ENCODE assay signal across 15 mouse cellular contexts in genomic region chr17:25082887-25083286, GRCm38 (mm10). TPM values are rescaled to one million over a fixed set of nuclear protein-coding genes. Genes with fewer than 3 reads are reported as not detected.
DNase-seq lines count a peak whose midpoint lies in the region; ATAC-seq and TF ChIP-seq lines count a peak whose summit lies in the region.
"Had no signal": no experiment of that assay in that cellular context is flagged by ENCODE, and none has a peak within 500 bp of the region (broad histone marks: within the 10 kb centered on the region; RNA-seq: fewer than 3 reads in every experiment).

No protein-coding gene starts in this region.

- WGBS in hindbrain, embryonic 11.5 days: 61% methylated on average over 3 of the region's 3 CpGs
- WGBS in hindbrain, embryonic 13.5 days: 76% methylated on average over 3 of the region's 3 CpGs
- WGBS in spleen, adult 2 months: 89% methylated on average over 3 of the region's 3 CpGs
- WGBS in limb, embryonic 10.5 days: 40% methylated on average over 3 of the region's 3 CpGs

- no peaks in the 10 kb centered on the region for H3K9me3 ChIP-seq in hindbrain, embryonic 11.5 days (ENCODE audit: control insufficient read depth, low read length)
- H3K9me3 ChIP-seq in hindbrain, embryonic 13.5 days: no peaks in the 10 kb centered on the region
- H3K9me3 ChIP-seq in limb, embryonic 10.5 days (replicated peaks): no peaks in the 10 kb centered on the region
- H3K9me3 ChIP-seq: megakaryocyte, embryonic 14.5 days had no signal

- no peak overlapping the region for H3K9ac ChIP-seq in hindbrain, embryonic 11.5 days (ENCODE audit: low read depth, low read length)
- H3K9ac ChIP-seq in hindbrain, embryonic 13.5 days: no peak overlapping the region

- H3K4me3 ChIP-seq in hindbrain, embryonic 11.5 days (ENCODE audit: low read depth, low read length): no peak overlapping the region
- no peak overlapping the region for H3K4me3 ChIP-seq in hindbrain, embryonic 13.5 days
- no peak overlapping the region for H3K4me3 ChIP-seq in spleen, adult 2 months (ENCODE audit: extremely low read depth, insufficient read depth, insufficient read length)
- 0 out of 2 replicates have a peak overlapping the region, but pooled peaks have one; percentile 26 for H3K4me3 ChIP-seq in limb, embryonic 10.5 days
- H3K4me3 ChIP-seq: megakaryocyte, embryonic 14.5 days had no signal

- ATAC-seq in hindbrain, embryonic 11.5 days (ENCODE audit: low FRiP score): no peak
- ATAC-seq in hindbrain, embryonic 13.5 days (ENCODE audit: low FRiP score): no peak
- ATAC-seq: forebrain, embryonic 14.5 days had no signal

- no peak for TF ChIP-seq CTCF in spleen, adult 2 months (IDR thresholded peaks at IDR 0.05; ENCODE audit: extremely low read depth, insufficient read depth, insufficient read length, insufficient replicate concordance)

- TF ChIP-seq POLR2A in spleen, adult 2 months (IDR thresholded peaks at IDR 0.05; ENCODE audit: low read depth, low read length): no peak

- no peaks in the 10 kb centered on the region for H3K4me1 ChIP-seq in hindbrain, embryonic 11.5 days (replicated peaks; ENCODE audit: control insufficient read depth, insufficient read depth, low read length)
- peaks cover 13% of the 10 kb centered on the region for H3K4me1 ChIP-seq in hindbrain, embryonic 13.5 days (replicated peaks)
- H3K4me1 ChIP-seq in spleen, adult 2 months (ENCODE audit: control insufficient read depth, insufficient read depth, insufficient read length): no peaks in the 10 kb centered on the region
- H3K4me1 ChIP-seq in limb, embryonic 10.5 days: peaks cover 68% of the 10 kb centered on the region

- intact Hi-C loops in left cerebral cortex, postnatal 36 days (cut with DNase I): loop anchor here (5.0 kb wide), 1 partner anchor 41 kb away; no protein-coding TSS in a partner anchor

- H3K4me2 ChIP-seq in hindbrain, embryonic 11.5 days (replicated peaks; ENCODE audit: low read depth, low read length): no peak overlapping the region
- H3K4me2 ChIP-seq in hindbrain, embryonic 13.5 days: no peak overlapping the region

- H3K27me3 ChIP-seq in hindbrain, embryonic 11.5 days (ENCODE audit: control insufficient read depth, insufficient read depth, low read length): no peaks in the 10 kb centered on the region
- H3K27me3 ChIP-seq in hindbrain, embryonic 13.5 days: no peaks in the 10 kb centered on the region
- no peaks in the 10 kb centered on the region for H3K27me3 ChIP-seq in spleen, adult 2 months (ENCODE audit: control insufficient read depth, insufficient read depth, low read length)
- no peaks in the 10 kb centered on the region for H3K27me3 ChIP-seq in limb, embryonic 10.5 days (ENCODE audit: low read depth, poor library complexity, severe bottlenecking)
- H3K27me3 ChIP-seq: megakaryocyte, embryonic 14.5 days had no signal

- H3K36me3 ChIP-seq in hindbrain, embryonic 11.5 days (ENCODE audit: control insufficient read depth, insufficient read depth, low read length): no peaks in the 10 kb centered on the region
- H3K36me3 ChIP-seq in hindbrain, embryonic 13.5 days: peaks cover 24% of the 10 kb centered on the region
- peaks cover 3% of the 10 kb centered on the region for H3K36me3 ChIP-seq in spleen, adult 2 months (ENCODE audit: control insufficient read depth, insufficient read depth, low read length)
- H3K36me3 ChIP-seq in limb, embryonic 10.5 days: peaks cover 24% of the 10 kb centered on the region

- peak; percentile 5 for DNase-seq in hindbrain, embryonic 11.5 days (ENCODE audit: low spot score)
- no peak for DNase-seq in spleen, adult 2 months (ENCODE audit: low read depth in 1 of 2, low spot score in 2 of 2)
- DNase-seq in spleen, adult 12 weeks (ENCODE audit: low spot score): no peak
- DNase-seq in limb, embryonic 10.5 days (ENCODE audit: low spot score): no peak
- no peak for DNase-seq in left cerebral cortex, postnatal 36 days (ENCODE audit: low spot score in 2 of 2)
- no peak for DNase-seq in cerebellum, postnatal 14 days
- DNase-seq: cerebellum, postnatal 25 days; layer of hippocampus, postnatal 36 days; right cerebral cortex, postnatal 14 days had no signal

- H3K27ac ChIP-seq in hindbrain, embryonic 11.5 days (ENCODE audit: low read depth, low read length): no peak overlapping the region
- H3K27ac ChIP-seq in hindbrain, embryonic 13.5 days: no peak overlapping the region
- H3K27ac ChIP-seq in spleen, adult 2 months (ENCODE audit: insufficient read depth, low read length): peak overlapping the region; percentile 40; the same call in 1 of the 2 replicates
- H3K27ac ChIP-seq in limb, embryonic 10.5 days: peak overlapping the region; percentile 95

RNA-seq across cellular contexts. Expression of gene Tmem204, which starts 0.5 kb away (rescaled TPM):
- 9.3 and 10.7 TPM in 2 replicates for polyA plus RNA-seq in hindbrain, embryonic 11.5 days (2014; fragmentation: Nextera tagmentation; extraction: Ambion mirVana)
- polyA plus RNA-seq in hindbrain, embryonic 13.5 days (2015; fragmentation: Nextera tagmentation; extraction: Ambion mirVana): 10.8 and 11.5 TPM in 2 replicates
- polyA plus RNA-seq in spleen, adult 2 months (2012; rRNA removed): 37.6 and 46.7 TPM in 2 replicates
- 11.3 and 15.3 TPM in 2 replicates for polyA plus RNA-seq in limb, embryonic 10.5 days (2016; fragmentation: Nextera tagmentation; extraction: Ambion mirVana)
- total RNA-seq in left cerebral cortex, postnatal 36 days (2021): 10 to 100 TPM in 1 of 2 experiments, 1 to 10 TPM in 1; 9.1 to 10.3 TPM
- total RNA-seq: hematopoietic stem cell, adult 5-6 weeks had no signal

RNA-seq across cellular contexts. Expression of gene Telo2, which starts 32.9 kb away (rescaled TPM):
- polyA plus RNA-seq in hindbrain, embryonic 11.5 days (2014; fragmentation: Nextera tagmentation; extraction: Ambion mirVana): 23.5 and 28.8 TPM in 2 replicates
- 41.9 and 45.5 TPM in 2 replicates for polyA plus RNA-seq in hindbrain, embryonic 13.5 days (2015; fragmentation: Nextera tagmentation; extraction: Ambion mirVana)
- 20.7 and 22.6 TPM in 2 replicates for polyA plus RNA-seq in spleen, adult 2 months (2012; rRNA removed)
- polyA plus RNA-seq in limb, embryonic 10.5 days (2016; fragmentation: Nextera tagmentation; extraction: Ambion mirVana): 60.6 and 60.7 TPM in 2 replicates
- 10 to 100 TPM; 24.3 to 30.0 TPM for total RNA-seq in left cerebral cortex, postnatal 36 days (2021)

RNA-seq across cellular contexts. Expression of gene Ptx4, which starts 37.7 kb away (rescaled TPM):
- polyA plus RNA-seq in hindbrain, embryonic 11.5 days (2014; fragmentation: Nextera tagmentation; extraction: Ambion mirVana): not detected in 2 replicates
- polyA plus RNA-seq in hindbrain, embryonic 13.5 days (2015; fragmentation: Nextera tagmentation; extraction: Ambion mirVana): not detected in 2 replicates
- not detected in 2 replicates for polyA plus RNA-seq in spleen, adult 2 months (2012; rRNA removed)
- 0.18 and 0.23 TPM in 2 replicates for polyA plus RNA-seq in limb, embryonic 10.5 days (2016; fragmentation: Nextera tagmentation; extraction: Ambion mirVana)
- total RNA-seq in left cerebral cortex, postnatal 36 days (2021): under 1 TPM; 0.67 to 0.91 TPM
- polyA plus RNA-seq: neural tube, embryonic 11.5 days; thymus, postnatal 0 days had no signal

RNA-seq across cellular contexts. Expression of gene Clcn7, which starts 50.3 kb away (rescaled TPM):
- polyA plus RNA-seq in hindbrain, embryonic 11.5 days (2014; fragmentation: Nextera tagmentation; extraction: Ambion mirVana): 16.6 and 18.7 TPM in 2 replicates
- polyA plus RNA-seq in hindbrain, embryonic 13.5 days (2015; fragmentation: Nextera tagmentation; extraction: Ambion mirVana): 24.9 and 30.4 TPM in 2 replicates
- polyA plus RNA-seq in spleen, adult 2 months (2012; rRNA removed): 27.0 and 29.9 TPM in 2 replicates
- polyA plus RNA-seq in limb, embryonic 10.5 days (2016; fragmentation: Nextera tagmentation; extraction: Ambion mirVana): 21.3 and 26.5 TPM in 2 replicates
- total RNA-seq in left cerebral cortex, postnatal 36 days (2021): 10 to 100 TPM; 49.9 to 55.2 TPM

Comparison
In these comparisons a context has a peak if more than half of its experiments do, and no peak if none do; other contexts are left out.
1. H3K27ac ChIP-seq: peak in spleen, adult 2 months (single experiment) and limb, embryonic 10.5 days (single experiment); none in hindbrain, embryonic 11.5 days (single experiment) and hindbrain, embryonic 13.5 days (single experiment).